9 mouse cellular contexts compared by ENCODE assay signal in the genomic region with DNA sequence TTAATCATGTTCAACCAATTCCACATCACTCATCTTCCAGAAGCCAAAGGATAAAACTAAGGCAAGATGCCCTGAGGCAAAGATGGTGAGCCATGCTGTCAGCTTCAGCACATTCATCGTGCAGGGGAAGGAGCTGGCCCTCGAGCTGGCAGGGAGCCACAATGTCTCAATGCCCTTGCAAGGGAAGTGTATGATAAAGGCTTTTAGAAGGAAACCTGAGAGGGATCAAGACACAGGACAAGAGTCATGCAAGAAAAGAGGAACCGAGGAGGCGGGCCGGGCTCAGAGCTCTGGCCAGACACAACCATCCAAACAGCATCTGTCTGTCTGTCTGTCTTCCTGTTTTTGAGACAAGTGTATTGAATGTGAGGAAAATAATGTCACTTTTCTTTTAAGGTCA.
DNase-seq lines count a peak whose midpoint lies in the region; ATAC-seq and TF ChIP-seq lines count a peak whose summit lies in the region.
"Had no signal": no experiment of that assay in that cellular context is flagged by ENCODE, and none has a peak within 500 bp of the region (broad histone marks: within the 10 kb centered on the region; RNA-seq: fewer than 3 reads in every experiment).

No protein-coding gene starts in this region.

- H3K4me2 ChIP-seq in hindbrain, postnatal 0 days (ENCODE audit: low read depth, low read length): no peak overlapping the region
- H3K4me2 ChIP-seq in hindbrain, embryonic 13.5 days: no peak overlapping the region
- no peak overlapping the region for H3K4me2 ChIP-seq in liver, embryonic 14.5 days (ENCODE audit: low read depth)
- no peak overlapping the region for H3K4me2 ChIP-seq in forebrain, embryonic 12.5 days
- H3K4me2 ChIP-seq in forebrain, embryonic 11.5 days (ENCODE audit: low read depth, low read length, severe bottlenecking): no peak overlapping the region
- H3K4me2 ChIP-seq: stomach, embryonic 15.5 days had no signal

- no peak for TF ChIP-seq CTCF in hindbrain, postnatal 0 days (IDR thresholded peaks at IDR 0.05; ENCODE audit: low read depth)
- TF ChIP-seq CTCF in liver, embryonic 14.5 days (IDR thresholded peaks at IDR 0.05; ENCODE audit: low read depth): no peak

- no peak overlapping the region for H3K4me3 ChIP-seq in hindbrain, postnatal 0 days (ENCODE audit: low read length)
- H3K4me3 ChIP-seq in hindbrain, embryonic 13.5 days: no peak overlapping the region
- no peak overlapping the region for H3K4me3 ChIP-seq in liver, embryonic 14.5 days (ENCODE audit: insufficient read depth in 1 of 2, low read depth in 2 of 2, low read length in 2 of 2)
- no peak overlapping the region for H3K4me3 ChIP-seq in forebrain, embryonic 12.5 days (replicated peaks)
- no peak overlapping the region for H3K4me3 ChIP-seq in forebrain, embryonic 11.5 days (ENCODE audit: low read depth, low read length)
- H3K4me3 ChIP-seq: stomach, embryonic 15.5 days had no signal

- TF ChIP-seq EP300 in liver, embryonic 14.5 days (IDR thresholded peaks at IDR 0.05; ENCODE audit: low read depth): no peak

- WGBS in hindbrain, postnatal 0 days: 75% methylated on average over 5 of the region's 5 CpGs
- WGBS in hindbrain, embryonic 13.5 days: 82% methylated on average over 5 of the region's 5 CpGs
- WGBS in liver, embryonic 14.5 days (ENCODE audit: insufficient replicate concordance): 11% methylated on average over 5 of the region's 5 CpGs
- 82% methylated on average over 5 of the region's 5 CpGs for WGBS in forebrain, embryonic 12.5 days
- 89% methylated on average over 5 of the region's 5 CpGs for WGBS in forebrain, embryonic 11.5 days

- peak; percentile 11 for DNase-seq in hindbrain, postnatal 0 days (ENCODE audit: low spot score)
- DNase-seq in urinary bladder, postnatal 14 days (ENCODE audit: low spot score): peak; percentile 19
- DNase-seq in urinary bladder, postnatal 36 days (ENCODE audit: low spot score in 2 of 2): no peak
- peak in 2 of 3 experiments; percentile 11 to 26 for DNase-seq in liver, embryonic 14.5 days (ENCODE audit: low read depth in 3 of 3, low spot score in 3 of 3)
- peak; percentile 66 for DNase-seq in splenic B cell, adult 2 months (ENCODE audit: low read depth, low spot score)
- DNase-seq in forebrain, embryonic 11.5 days (ENCODE audit: low spot score): no peak

- H3K27me3 ChIP-seq in hindbrain, postnatal 0 days (ENCODE audit: insufficient read depth, low read length): no peaks in the 10 kb centered on the region
- H3K27me3 ChIP-seq in hindbrain, embryonic 13.5 days: no peaks in the 10 kb centered on the region
- no peaks in the 10 kb centered on the region for H3K27me3 ChIP-seq in liver, embryonic 14.5 days (ENCODE audit: control insufficient read depth, insufficient read depth, low read length)
- no peaks in the 10 kb centered on the region for H3K27me3 ChIP-seq in splenic B cell, adult 2 months (ENCODE audit: control insufficient read depth, insufficient read depth, low read length, poor library complexity, severe bottlenecking)
- H3K27me3 ChIP-seq in forebrain, embryonic 12.5 days: no peaks in the 10 kb centered on the region
- H3K27me3 ChIP-seq in forebrain, embryonic 11.5 days (ENCODE audit: control insufficient read depth, insufficient read depth, low read length): no peaks in the 10 kb centered on the region
- H3K27me3 ChIP-seq: stomach, embryonic 15.5 days had no signal

- H3K9ac ChIP-seq in hindbrain, postnatal 0 days (replicated peaks; ENCODE audit: low read length): no peak overlapping the region
- no peak overlapping the region for H3K9ac ChIP-seq in hindbrain, embryonic 13.5 days
- no peak overlapping the region for H3K9ac ChIP-seq in liver, embryonic 14.5 days (replicated peaks)
- H3K9ac ChIP-seq in forebrain, embryonic 12.5 days: no peak overlapping the region
- no peak overlapping the region for H3K9ac ChIP-seq in forebrain, embryonic 11.5 days (ENCODE audit: low read length)
- H3K9ac ChIP-seq: stomach, embryonic 15.5 days had no signal

- no peaks in the 10 kb centered on the region for H3K4me1 ChIP-seq in hindbrain, postnatal 0 days (ENCODE audit: insufficient read depth, low read length)
- H3K4me1 ChIP-seq in hindbrain, embryonic 13.5 days (replicated peaks): no peaks in the 10 kb centered on the region
- 0 out of 4 replicates have a peak, but pooled peaks cover 0 to 2% of the 10 kb centered on the region in 2 experiments for H3K4me1 ChIP-seq in liver, embryonic 14.5 days (replicated peaks; ENCODE audit: control insufficient read depth in 2 of 2, insufficient read depth in 2 of 2, low read length in 1 of 2)
- H3K4me1 ChIP-seq in forebrain, embryonic 12.5 days: peaks cover 14% of the 10 kb centered on the region; the same call in 1 of the 2 replicates
- H3K4me1 ChIP-seq in forebrain, embryonic 11.5 days (replicated peaks; ENCODE audit: control insufficient read depth, insufficient read depth, low read length): no peaks in the 10 kb centered on the region
- H3K4me1 ChIP-seq: stomach, embryonic 15.5 days had no signal

- no peak for ATAC-seq in hindbrain, postnatal 0 days
- no peak for ATAC-seq in hindbrain, embryonic 13.5 days (ENCODE audit: low FRiP score)
- no peak for ATAC-seq in liver, embryonic 14.5 days (ENCODE audit: insufficient read depth)
- ATAC-seq in forebrain, embryonic 12.5 days (ENCODE audit: low FRiP score): no peak
- no peak for ATAC-seq in forebrain, embryonic 11.5 days (replicated peaks; ENCODE audit: low FRiP score)

- H3K27ac ChIP-seq in hindbrain, postnatal 0 days: no peak overlapping the region
- no peak overlapping the region for H3K27ac ChIP-seq in hindbrain, embryonic 13.5 days
- no peak overlapping the region for H3K27ac ChIP-seq in liver, embryonic 14.5 days
- no peak overlapping the region for H3K27ac ChIP-seq in forebrain, embryonic 12.5 days
- H3K27ac ChIP-seq in forebrain, embryonic 11.5 days (ENCODE audit: low read depth, low read length): no peak overlapping the region
- H3K27ac ChIP-seq: stomach, embryonic 15.5 days had no signal

- H3K9me3 ChIP-seq in hindbrain, postnatal 0 days (ENCODE audit: low read length): no peaks in the 10 kb centered on the region
- H3K9me3 ChIP-seq in hindbrain, embryonic 13.5 days: no peaks in the 10 kb centered on the region
- no peaks in the 10 kb centered on the region for H3K9me3 ChIP-seq in liver, embryonic 14.5 days (ENCODE audit: control insufficient read depth, low read length)
- H3K9me3 ChIP-seq in forebrain, embryonic 12.5 days: no peaks in the 10 kb centered on the region
- no peaks in the 10 kb centered on the region for H3K9me3 ChIP-seq in forebrain, embryonic 11.5 days (ENCODE audit: control insufficient read depth, low read length)
- H3K9me3 ChIP-seq: stomach, embryonic 15.5 days had no signal

- H3K36me3 ChIP-seq in hindbrain, postnatal 0 days (ENCODE audit: insufficient read depth, low read length): peaks cover 5% of the 10 kb centered on the region; the same call in 1 of the 2 replicates
- H3K36me3 ChIP-seq in hindbrain, embryonic 13.5 days: peaks cover 42% of the 10 kb centered on the region
- no peaks in the 10 kb centered on the region for H3K36me3 ChIP-seq in liver, embryonic 14.5 days (replicated peaks; ENCODE audit: control insufficient read depth, insufficient read depth, low read depth)
- 0 out of 2 replicates have a peak, but pooled peaks cover 1% of the 10 kb centered on the region for H3K36me3 ChIP-seq in splenic B cell, adult 2 months (ENCODE audit: control insufficient read depth, insufficient read depth, low read length, poor library complexity, severe bottlenecking)
- H3K36me3 ChIP-seq in forebrain, embryonic 12.5 days (replicated peaks): peaks cover 20% of the 10 kb centered on the region
- peaks cover 2% of the 10 kb centered on the region; the same call in 1 of the 2 replicates for H3K36me3 ChIP-seq in forebrain, embryonic 11.5 days (ENCODE audit: control insufficient read depth, insufficient read depth, low read length)
- H3K36me3 ChIP-seq: stomach, embryonic 15.5 days had no signal

Comparison
In these comparisons a context has a peak if more than half of its experiments do, and no peak if none do; other contexts are left out.
1. DNase-seq: peak in hindbrain, postnatal 0 days (single experiment), urinary bladder, postnatal 14 days (single experiment), liver, embryonic 14.5 days (2 of 3) and splenic B cell, adult 2 months (single experiment); none in urinary bladder, postnatal 36 days (0 of 2) and forebrain, embryonic 11.5 days (single experiment).